Mouse (Mus musculus) layer of hippocampus, adult 9-11 months (tissue): ENCODE measurements around the gene Unc93b1.
"Not testable (repeated sequence)": the region's sequence is repeated elsewhere in the genome, so short reads cannot be mapped to it uniquely, and the experiment has no call there.

Experiments
- DNase-seq: peaks from one replicate; pipeline ENCODE4 v3.0.0; 2022

Gene Unc93b1

DNA sequence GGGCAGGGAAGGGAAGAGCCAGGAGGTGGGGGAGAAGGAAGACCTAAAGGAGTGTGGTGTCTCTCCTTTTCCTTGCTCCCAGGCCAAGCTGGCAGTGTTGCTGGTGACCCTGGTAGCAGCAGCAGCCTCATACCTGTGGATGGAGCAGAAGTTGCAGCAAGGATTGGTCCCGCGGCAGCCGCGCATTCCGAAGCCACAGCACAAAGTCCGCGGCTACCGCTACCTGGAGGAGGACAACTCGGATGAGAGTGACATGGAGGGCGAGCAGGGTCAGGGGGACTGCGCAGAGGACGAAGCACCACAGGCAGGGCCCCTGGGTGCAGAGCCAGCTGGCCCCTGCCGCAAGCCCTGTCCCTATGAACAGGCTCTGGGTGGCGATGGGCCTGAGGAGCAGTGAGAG is 13.6 kb downstream of the Unc93b1 start:
- DNase-seq, result no peak

DNA sequence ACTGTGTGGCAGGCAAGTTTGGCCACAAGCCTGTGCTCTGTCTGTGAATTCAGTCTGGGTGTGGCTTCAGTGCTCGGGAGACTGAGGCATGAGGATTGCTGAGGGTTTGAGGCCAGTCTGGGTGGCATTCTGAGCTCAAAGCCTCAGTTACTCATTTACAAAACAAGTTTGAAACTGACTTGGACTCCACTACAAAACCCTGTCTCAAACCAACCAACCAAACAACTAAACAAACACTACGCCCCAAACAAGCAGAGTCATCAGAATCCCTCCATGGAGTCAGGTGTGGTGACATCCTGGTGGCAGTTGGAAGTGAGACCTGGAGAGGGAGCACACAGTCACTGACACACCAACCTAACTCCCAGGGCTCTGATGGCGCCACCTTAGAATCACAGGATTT is 15.3 kb downstream of the Unc93b1 start:
- no peak for DNase-seq

DNA sequence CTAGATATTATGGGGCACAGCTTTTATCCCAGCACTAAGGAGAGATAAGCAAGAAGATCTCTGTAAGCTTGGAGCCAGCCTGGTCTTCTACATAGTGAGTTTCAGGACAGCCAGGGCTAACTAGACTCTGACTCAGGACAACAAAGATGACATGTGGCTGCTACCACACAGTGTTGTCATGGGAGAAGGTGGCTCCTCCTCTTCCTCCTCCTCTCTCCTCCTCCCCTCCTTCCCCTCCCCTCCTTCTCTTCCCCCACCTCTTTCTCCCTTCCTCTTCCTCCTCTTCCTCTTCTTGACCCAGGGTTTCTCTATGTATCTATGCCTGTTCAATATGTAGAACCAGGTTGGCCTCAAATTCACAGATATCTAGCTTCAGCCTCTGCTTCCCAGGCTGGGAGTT is 16.5 kb downstream of the Unc93b1 start:
- DNase-seq, result no peak

DNA sequence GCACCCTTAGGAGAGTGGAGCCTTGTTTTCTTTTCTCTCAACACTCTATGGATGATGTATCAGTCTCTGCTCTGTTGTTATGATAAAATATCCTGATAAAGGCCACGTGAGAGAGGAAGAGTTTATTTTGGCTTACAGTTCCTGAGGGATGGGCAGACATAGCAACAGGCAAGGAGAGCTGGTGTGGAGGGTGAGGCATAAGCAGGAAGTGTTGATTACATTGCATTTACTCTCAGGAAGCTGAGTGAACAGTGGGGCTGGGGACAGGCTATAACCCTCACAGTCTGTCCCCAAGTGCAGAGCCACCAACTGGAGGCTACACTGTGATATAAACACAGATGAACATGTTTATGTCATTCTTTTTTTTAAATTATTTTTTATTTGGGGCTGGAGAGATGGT is 17.1 kb downstream of the Unc93b1 start:
- DNase-seq, result no peak

DNA sequence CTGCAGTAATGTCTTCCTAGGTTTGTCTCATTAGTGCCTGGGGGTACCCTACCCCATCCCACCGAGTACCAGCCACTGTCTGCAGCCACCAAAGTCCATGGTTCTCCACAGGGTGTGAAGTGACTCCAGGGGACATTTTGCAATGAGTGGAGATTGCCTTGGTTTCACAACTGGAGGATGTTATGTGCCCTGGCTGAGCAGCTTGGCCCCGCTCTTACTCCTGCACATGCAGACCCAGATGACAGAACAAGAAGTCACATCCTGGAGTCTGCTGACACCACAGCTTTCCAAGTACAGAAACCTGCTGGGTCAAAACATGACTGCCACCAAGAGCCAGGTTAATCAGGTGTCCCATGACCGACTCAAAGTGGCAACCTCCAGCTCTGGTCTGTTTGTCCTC is 20.0 kb downstream of the Unc93b1 start:
- DNase-seq, result no peak

DNA sequence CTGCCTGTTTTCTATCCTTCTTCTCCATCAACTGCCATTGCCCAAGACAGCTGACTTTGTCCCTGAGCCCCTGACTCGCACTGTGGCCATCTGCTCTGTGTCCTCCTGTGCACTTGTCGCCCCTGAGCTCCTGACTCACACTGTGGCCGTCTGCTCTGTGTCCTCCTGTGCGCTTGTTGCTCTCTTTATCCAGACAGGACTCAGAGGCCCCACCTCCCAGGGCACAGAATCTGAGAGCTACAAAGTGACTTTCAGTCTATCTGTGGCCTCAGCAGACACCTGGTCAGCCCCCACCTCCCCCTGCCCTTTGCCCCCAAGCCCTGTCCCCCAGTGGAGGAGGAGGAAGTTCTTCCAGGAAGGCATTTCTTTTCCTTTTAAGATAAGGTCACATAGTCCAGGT is 20.8 kb downstream of the Unc93b1 start:
- no peak for DNase-seq

DNA sequence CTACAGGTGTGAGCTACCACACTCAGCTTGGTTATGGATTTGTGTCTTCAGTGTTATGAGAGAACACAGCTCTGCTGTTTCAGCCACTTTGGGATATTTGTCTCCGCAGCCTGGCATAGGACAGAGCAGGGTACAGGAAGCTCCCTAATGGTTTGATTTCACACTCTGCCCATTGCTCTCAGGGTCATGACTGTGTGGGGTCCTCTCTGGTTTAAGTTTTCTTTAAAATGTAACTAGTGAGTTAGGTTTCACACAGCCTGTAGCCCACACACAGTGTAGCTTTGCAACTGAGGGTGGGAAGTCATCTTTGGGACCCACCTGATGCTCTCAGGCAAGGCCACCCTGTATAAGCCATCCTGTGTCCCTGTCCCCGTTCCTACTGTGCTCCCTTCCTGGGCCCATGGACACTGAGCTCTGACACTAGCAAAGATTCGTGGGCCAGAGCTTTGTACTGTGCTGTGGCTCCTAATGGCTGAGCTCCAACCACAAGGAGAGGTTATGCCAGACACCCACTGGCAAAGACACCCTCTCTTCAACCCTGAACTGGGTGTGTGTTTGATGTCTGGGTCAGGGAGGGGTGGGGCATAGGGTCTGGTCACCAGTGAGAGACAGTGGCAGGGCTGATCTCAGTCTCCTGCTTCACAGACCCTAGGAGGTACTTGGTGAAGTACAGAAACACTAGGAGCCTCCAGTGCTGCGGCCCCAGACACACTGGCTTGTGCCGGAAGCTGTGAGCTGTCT is 22.5 kb downstream of the Unc93b1 start:
- DNase-seq, result not testable (repeated sequence)

DNA sequence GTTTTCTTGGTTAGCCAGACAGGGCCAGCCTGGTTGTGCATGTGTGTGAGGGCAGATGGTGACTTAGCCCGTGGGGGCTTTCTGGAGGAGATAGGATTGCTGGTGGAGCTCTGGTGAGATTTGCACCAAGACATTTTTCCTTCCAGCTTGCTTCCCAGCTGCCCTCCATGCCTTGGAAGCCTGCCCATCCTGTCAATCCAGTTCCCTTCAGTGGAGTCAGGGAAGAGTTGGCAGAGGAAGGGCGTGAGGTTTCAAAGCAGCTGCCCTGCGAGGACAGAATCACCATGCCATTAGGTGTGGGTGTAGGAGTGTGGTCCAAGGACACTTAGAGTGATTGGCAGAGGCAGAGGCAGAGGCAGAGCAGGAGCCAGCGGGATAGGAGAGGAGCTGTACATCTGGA is 23.5 kb downstream of the Unc93b1 start, which contains the start of gene Aldh3b3:
Gene Aldh3b3, plus strand, starts transcription at position 176 of the 400 bp plus-strand sequence.
- no peak for DNase-seq

DNA sequence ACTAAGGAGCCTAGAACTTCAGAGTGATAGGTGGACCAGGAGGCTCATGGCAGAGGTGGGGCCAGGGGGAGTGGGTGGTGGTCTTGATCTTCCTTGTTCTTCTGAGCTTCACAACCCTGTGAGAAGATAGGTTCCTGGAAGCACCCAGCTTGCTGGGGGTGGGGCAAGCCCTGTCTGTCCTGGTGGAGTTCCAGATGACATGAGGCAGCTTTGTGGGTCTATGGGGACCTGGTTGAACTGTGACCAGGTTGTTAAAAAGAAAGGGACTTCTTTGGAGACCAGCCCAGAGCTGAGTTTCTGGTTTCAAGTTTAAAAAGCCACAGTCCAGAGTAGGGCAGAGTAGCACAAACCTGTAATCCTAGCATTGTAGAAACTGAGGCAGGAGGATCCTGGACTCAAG is 24.0 kb downstream of the Unc93b1 start:
- DNase-seq, result no peak

DNA sequence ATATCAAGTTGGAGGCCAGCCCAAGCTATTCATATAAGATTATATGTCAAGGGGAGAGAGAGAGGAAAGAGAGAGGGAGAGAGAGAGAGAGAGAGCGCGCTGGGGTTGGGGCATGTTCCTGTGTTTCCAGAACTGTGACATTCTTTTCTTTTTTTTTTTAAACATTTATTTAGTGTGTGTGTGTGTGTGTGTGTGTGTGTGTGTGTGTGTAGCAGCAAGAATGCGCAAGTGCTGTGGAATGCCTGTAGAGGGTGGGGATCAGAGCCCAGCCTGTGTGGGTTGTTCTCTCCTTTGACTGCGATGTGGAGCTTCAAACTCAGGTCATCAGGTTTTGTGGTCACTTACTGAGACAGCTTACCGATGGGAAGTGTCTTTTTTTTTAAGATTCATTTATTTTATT is 25.2 kb downstream of the Unc93b1 start:
- no peak for DNase-seq

DNA sequence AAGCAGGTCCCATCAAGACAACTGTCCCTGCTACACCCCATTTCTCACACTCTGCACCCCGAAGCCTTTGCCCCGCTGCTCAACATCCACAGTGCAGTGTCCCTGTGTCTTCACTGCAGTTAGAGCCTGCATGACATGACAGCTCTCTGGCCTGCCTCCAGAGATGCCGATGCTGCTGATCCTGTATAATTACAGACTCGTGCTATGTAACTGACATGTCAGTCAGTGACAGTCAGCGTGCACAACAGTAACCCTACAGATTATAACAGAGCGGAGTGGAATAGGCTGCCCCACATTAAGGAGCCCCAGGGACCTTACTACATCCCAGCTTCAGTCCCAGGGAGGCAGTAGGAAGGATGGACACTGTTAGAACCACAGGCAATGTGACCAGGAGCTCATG is 26.8 kb downstream of the Unc93b1 start:
- DNase-seq, result not testable (repeated sequence)

DNA sequence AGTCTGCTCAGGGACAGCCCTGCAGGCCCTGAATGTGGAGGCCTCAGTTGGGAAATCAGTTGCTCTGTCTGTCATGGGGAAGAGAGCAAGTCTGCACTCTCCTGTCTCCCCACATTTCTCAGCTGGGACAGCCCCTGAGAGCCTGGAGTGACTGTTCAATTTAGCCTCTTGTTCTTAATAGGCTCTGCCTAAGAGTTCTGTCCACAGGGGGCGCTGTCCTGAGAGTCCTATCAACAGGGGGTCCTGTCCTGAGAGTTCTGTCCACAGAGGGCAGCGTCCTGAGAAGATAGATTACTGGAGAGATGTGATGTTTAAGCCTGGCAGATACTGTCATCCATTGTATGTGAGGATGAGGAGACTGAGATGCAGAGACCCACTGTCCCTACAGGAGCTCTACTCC is 27.5 kb downstream of the Unc93b1 start:
- no peak for DNase-seq

DNA sequence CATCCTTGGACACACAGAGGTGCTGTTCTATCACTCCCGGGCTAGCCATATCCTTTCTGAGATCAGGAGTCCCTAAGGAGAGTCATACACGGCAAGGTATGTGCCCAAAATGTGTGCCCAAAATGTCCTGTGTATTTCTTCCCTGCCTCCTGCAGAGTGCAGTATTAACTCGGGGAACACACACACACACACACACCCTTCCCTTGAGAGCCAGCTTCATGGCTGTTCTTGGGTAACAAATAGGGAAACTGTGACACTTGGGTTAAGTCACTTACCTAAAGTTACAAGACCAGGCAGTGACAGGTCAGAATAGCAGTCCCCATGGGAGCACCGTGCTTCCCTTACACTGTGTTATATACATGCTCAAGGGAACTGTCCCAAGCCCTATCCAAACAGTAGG is 29.0 kb downstream of the Unc93b1 start:
- no peak for DNase-seq

DNA sequence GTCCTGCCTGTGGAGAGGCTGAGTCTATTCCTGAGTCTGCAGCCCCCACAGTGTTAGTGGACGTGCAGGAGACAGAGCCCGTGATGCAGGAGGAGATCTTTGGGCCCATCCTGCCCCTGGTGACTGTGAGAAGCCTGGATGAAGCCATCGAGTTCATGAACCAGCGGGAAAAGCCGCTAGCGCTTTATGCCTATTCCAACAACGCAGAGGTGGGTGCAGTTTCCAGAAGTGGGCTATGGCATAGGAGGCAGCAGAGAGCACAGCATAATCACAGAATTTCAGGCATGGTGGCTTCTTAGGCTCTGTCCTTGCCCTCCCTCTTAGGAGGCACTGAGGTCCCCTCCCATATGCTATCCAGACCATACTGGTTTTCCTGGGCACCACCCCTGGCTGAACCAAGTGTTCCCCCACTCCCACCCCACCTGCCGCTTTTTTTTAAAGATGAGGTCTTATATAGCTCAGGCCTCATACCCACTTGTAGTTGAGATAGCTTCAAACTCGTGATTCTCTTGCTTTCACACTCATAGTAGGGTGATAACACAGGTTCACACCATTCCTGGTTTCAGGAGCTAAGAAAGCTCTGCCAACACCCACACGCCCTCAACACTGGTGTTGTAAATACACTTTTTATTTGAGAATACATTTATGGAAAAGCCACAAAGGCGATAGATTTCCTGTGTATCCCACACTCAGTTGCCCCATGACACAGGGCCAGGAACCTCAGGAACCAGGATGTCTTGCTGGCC is 31.5 kb downstream of the Unc93b1 start:
- no peak for DNase-seq

DNA sequence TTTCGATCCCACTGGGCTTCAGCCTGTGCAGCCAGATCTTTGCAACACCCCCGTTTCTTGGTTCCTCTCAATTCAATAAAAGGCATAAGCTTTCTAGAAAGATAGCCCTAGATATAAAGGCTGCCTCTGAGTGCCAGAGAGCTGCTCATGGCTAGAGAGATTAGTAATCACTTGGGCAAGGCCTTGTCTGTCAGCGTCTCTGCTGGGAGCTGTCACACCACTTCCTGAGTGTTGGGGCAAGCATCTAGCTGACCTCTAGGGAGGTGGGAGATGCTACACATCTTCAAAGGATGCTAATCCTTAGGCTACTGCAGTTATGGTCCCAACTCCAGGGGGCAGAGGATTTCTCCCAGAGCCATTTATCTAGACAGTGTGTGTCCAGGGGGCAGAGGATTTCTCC is 32.3 kb downstream of the Unc93b1 start:
- DNase-seq, result no peak

DNA sequence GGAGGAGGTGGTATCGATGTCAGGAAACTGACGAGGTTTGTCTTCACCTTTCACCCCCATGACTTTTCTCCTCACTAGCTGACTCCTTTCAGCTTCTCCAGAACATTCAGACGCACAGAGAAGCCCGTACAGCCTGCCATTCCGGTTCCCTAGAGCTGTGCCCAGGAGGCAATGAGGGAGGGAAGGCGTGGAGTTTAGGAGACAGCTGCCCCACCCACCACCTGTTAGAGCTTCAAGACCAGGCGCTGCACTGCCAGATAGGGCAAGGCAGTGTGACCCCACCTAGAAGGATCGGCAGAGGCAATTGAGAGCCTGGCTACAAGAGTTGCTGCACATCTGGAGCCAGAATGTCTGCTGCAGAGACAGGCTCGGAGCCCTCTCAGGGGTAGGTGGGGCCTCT is 37.2 kb downstream of the Unc93b1 start, which contains the start of gene Aldh3b2:
Gene Aldh3b2, plus strand, starts transcription at position 100 of the 400 bp plus-strand sequence.
- DNase-seq, result no peak

DNA sequence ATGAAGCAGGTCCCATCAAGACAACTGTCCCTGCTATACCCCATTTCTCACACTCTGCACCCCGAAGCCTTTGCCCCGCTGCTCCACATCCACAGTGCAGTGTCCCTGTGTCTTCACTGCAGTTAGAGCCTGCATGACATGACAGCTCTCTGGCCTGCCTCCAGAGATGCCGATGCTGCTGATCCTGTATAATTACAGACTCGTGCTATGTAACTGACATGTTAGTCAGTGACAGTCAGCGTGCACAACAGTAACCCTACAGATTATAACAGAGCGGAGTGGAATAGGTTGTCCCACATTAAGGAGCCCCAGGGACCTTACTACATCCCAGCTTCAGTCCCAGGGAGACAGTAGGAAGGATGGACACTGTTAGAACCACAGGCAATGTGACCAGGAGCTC is 39.6 kb downstream of the Unc93b1 start:
- DNase-seq, result not testable (repeated sequence)

DNA sequence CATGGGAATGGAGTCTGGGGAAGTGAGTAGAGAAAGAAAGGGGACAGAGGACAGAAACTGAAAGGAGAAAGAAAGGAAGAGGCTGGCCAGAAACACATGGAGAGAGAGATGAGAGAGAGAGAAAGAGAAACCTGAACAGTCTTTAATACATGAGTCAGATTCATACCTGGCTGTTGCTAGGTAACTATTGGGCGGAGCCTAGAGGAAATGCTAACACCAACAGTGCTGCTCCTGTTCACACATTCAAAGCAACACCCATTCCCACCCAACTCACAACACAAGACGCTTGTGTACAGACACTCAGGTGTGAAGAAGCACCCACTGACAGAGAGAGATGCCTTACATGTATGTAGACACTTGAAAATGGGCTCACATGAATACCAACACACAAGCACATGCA is 40.9 kb downstream of the Unc93b1 start:
- DNase-seq, result no peak

DNA sequence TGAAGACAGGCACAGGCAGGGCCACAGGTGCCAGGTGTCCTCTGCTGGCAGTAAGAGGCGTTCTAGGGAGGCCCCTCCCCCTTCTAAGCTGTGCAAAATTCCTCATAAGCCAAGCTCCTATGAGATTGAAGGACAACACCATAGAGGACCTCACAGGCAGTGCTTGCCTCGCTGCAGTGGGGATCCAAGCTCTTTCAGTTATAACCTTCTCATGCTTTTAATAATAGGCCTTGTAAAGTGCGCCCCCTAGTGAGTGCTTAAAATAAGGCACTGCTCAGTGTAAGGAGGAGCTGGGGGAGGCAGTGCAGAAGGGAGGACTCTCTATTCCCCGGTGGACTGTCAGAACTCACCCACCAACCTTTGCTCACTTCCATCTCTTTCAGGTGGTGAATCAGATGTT is 45.3 kb downstream of the Unc93b1 start:
- DNase-seq, result peak; percentile 85

DNA sequence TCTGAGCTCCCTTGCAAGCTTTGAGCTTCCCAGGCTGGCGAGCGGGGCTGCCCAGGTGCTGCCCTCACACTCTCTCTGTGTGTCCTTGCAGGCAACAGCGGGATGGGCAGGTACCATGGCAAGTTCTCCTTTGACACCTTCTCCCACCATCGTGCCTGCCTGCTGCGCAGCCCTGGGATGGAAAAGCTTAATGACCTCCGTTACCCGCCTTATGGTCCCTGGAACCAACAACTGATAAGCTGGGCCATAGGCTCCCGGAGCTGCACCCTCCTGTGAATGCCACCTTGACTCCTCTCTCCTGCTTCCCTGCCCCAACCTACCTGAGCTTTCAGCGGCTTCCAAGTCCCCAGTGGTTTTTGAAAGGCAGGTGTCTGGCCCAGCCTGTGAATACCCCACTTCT is 45.9 kb downstream of the Unc93b1 start:
- DNase-seq, result no peak

DNA sequence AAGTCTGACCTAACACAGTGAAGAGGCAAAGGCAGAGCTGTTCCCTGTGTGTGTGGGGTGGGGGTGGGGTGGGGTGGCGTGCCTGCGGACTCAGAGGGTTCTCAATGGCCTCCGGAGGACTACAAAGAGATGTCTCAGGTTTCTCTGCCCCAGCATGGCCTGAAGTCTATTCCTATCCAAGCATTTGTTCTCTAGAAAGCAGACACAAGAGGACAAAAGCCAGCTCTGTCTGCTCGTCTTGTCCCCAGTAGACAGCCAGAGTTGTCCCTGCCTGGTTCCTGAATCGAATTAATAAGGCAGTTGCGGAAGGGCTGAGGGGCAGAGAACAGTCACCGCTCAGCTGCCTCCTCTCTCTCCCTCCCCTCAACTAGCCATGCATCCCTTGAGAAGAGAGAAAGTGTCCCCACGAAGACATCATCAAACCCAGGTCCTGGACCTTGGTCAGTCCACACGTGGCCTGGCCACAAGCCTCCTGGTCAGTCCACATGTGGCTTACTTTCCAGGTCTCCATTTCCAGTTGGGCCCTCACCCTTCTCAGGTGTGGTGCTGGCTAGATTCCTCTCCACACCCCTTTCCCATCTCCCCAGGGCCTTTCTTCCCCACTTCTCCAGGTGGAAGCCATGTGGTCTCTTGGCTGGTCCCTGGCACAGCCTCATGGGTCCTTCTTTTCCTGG is 48.7 kb downstream of the Unc93b1 start:
- peak; percentile 52 for DNase-seq

DNA sequence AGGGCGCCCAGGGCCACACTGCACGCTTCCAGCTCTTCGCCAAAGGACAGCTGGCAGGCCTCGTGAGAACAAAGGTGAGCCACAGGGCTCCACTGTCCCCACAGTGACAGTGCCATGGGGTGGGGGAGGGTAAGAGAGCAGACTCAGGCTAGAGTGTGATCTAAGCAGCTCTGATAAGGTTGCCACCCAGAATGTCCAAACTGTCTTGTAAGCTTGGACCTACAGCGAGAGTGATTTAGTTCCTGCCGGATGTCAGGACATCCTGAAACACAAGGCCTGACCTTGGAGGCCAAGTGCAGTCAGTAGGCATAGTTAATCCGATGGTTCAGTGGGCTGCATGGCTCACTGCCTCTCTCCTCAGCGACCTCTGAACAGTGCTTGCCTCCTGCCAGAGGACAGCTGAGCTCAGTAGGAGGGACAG is 50.3 kb downstream of the Unc93b1 start:
- DNase-seq, result no peak

DNA sequence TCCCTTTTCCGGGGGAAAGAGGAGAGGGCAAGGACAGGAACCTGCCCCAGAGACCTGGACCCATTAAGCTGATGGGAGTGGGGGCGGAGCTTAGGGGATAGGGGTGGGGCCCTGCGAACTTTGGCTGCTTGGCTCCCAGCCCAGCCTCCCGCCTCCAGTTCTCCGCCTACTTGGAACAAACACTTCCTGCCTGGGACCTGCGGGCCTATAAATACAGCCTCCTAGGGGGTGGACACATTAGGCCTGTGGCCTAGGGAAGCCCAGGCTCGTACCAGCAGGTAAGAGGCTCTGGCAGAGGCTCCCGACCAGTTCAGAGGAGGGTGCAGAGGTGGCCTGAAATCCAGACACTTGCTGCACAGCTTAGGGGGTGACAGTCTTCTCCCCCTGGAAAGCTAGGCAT is 51.3 kb downstream of the Unc93b1 start, which contains the start of gene Acy3:
Gene Acy3, plus strand, starts transcription at position 237 of the 400 bp plus-strand sequence.
- DNase-seq, result no peak

DNA sequence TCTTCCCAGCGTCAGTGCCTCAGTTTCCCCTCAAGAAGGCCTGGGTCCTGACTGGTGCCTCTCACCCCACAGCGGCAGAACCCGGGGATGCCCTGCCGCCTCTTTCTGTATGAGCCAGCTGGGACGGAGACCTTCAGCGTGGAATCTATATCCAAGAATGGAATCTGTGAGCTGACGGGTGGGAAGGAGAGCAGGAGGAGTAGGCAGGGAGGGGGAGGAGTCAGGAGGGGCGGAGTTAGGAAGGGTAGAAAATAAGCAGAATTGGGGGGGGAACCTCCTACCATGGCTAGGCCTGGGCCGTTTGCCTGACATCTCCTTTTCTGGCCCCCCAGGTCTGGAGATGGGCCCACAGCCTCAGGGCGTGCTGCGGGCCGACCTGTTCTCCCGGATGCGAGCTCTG is 53.1 kb downstream of the Unc93b1 start:
- no peak for DNase-seq
